Mouse (Mus musculus): Measurements from ENCODE around the gene Fbxo27.
A peak's percentile ranks its signal among the peaks of the same experiment; 100 is the strongest.

The Fbxo27 gene

GRCm38 (mm10) chr7:28702601-28703143 lies 10.0 kb downstream of the Fbxo27 start:
- DNase-seq, result no peak

- no peak for DNase-seq
Observed at GRCm38 (mm10) chr7:28709454-28709853, 16.8 kb downstream of the Fbxo27 start.

GRCm38 (mm10) chr7:28710962-28711361 lies 18.3 kb downstream of the Fbxo27 start:
- no peak for DNase-seq

GRCm38 (mm10) chr7:28714667-28715066 lies 22.0 kb downstream of the Fbxo27 start:
- no peak for DNase-seq

- DNase-seq, result no peak
Observed at GRCm38 (mm10) chr7:28715598-28715997, 22.9 kb downstream of the Fbxo27 start.

GRCm38 (mm10) chr7:28716590-28717281 lies 24.1 kb downstream of the Fbxo27 start, which contains the start of gene Fbxo17:
Fbxo17 (plus strand) TSS chr7:28716804.
- peak; percentile 60 to 68 for DNase-seq

- DNase-seq, result no peak
Observed at GRCm38 (mm10) chr7:28717726-28718125, 25.1 kb downstream of the Fbxo27 start.

GRCm38 (mm10) chr7:28719159-28719558 lies 26.5 kb downstream of the Fbxo27 start:
- no peak for DNase-seq

- no peak for DNase-seq
Observed at GRCm38 (mm10) chr7:28719650-28720049, 27.0 kb downstream of the Fbxo27 start.

- DNase-seq, result no peak
Observed at GRCm38 (mm10) chr7:28720753-28721537, 28.3 kb downstream of the Fbxo27 start.

- no peak for DNase-seq
Observed at GRCm38 (mm10) chr7:28722079-28722478, 29.4 kb downstream of the Fbxo27 start.

GRCm38 (mm10) chr7:28724613-28725012 lies 32.0 kb downstream of the Fbxo27 start:
- DNase-seq, result no peak

- peak; percentile 87 to 88 for DNase-seq
Observed at GRCm38 (mm10) chr7:28726600-28726999, 34.0 kb downstream of the Fbxo27 start.

GRCm38 (mm10) chr7:28727649-28728340 lies 35.1 kb downstream of the Fbxo27 start:
- peak in 1 of 2 experiments; percentile 26 for DNase-seq

GRCm38 (mm10) chr7:28732341-28733142 lies 39.9 kb downstream of the Fbxo27 start:
- peak; percentile 68 to 81 for DNase-seq

GRCm38 (mm10) chr7:28733211-28733610 lies 40.6 kb downstream of the Fbxo27 start:
- DNase-seq, result no peak

GRCm38 (mm10) chr7:28735701-28736100 lies 43.1 kb downstream of the Fbxo27 start:
- DNase-seq, result no peak

GRCm38 (mm10) chr7:28739829-28740228 lies 47.2 kb downstream of the Fbxo27 start:
- no peak for DNase-seq

- DNase-seq, result no peak
Observed at GRCm38 (mm10) chr7:28740949-28741348, 48.3 kb downstream of the Fbxo27 start.

GRCm38 (mm10) chr7:28741368-28741708 lies 48.7 kb downstream of the Fbxo27 start:
- DNase-seq, result no peak

- peak; percentile 97 to 98 for DNase-seq
Observed at GRCm38 (mm10) chr7:28741709-28742438, 49.2 kb downstream of the Fbxo27 start, which contains the start of the genes Mrps12 and Sars2. Mrps12 (minus strand) TSS chr7:28741820. Sars2 (plus strand) TSS chr7:28741992.
